8 mouse cellular contexts compared by ENCODE assay signal in the genomic region with DNA sequence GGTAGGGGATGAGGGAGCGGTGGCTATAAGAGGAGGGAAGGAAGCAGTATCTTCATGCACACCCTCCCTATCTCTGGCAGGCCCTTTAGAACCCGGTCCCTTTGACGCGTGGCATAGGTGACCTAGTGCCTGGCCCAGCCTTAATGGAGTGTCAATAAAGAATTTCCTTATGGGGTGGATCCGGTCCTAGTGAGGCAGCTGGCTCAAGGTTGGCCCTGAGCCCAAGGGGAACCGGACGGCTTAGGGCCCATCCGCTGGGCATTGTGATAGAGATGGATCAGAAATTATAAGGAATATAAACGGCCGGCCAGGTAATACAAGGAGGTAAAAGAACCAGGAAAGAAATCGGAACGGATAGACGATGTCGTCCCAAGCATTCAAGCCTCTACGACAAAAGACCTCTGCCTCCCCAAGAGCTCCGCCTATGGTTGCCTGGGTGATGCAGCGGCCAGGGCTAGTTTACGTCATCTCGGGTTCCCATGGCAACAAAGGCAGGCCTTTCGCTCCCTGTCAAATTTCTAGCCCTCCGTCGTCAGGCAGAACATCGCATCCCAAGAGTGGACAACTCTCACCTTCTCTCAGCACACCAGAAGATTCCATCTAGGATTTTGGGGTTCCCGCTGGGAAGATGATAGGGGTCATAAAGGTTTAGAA. TPM values are rescaled to one million over a fixed set of nuclear protein-coding genes. Genes with fewer than 3 reads are reported as not detected.
DNase-seq lines count a peak whose midpoint lies in the region; ATAC-seq lines count a peak whose summit lies in the region.

No protein-coding gene starts in this region.

- H3K27me3 ChIP-seq in embryonic facial prominence, embryonic 11.5 days (ENCODE audit: control insufficient read depth, insufficient read depth, low read length): peaks cover 24% of the 10 kb centered on the region
- peaks cover 75% of the 10 kb centered on the region for H3K27me3 ChIP-seq in heart, embryonic 13.5 days (replicated peaks)
- peaks cover 54% of the 10 kb centered on the region for H3K27me3 ChIP-seq in kidney, embryonic 15.5 days
- peaks cover 54% of the 10 kb centered on the region for H3K27me3 ChIP-seq in limb, embryonic 12.5 days
- no peaks in the 10 kb centered on the region for H3K27me3 ChIP-seq in midbrain, embryonic 16.5 days (ENCODE audit: control insufficient read depth, insufficient read depth, low read depth, low read length)

- peak overlapping the region; percentile 22 for H3K9ac ChIP-seq in embryonic facial prominence, embryonic 11.5 days (replicated peaks; ENCODE audit: low read length)
- H3K9ac ChIP-seq in heart, embryonic 13.5 days: no peak overlapping the region
- H3K9ac ChIP-seq in kidney, embryonic 15.5 days: no peak overlapping the region
- no peak overlapping the region for H3K9ac ChIP-seq in limb, embryonic 12.5 days (replicated peaks)
- peak overlapping the region; percentile 87 for H3K9ac ChIP-seq in midbrain, embryonic 16.5 days (ENCODE audit: low read depth, low read length)

- H3K4me3 ChIP-seq in embryonic facial prominence, embryonic 11.5 days (ENCODE audit: low read depth, low read length): peak overlapping the region; percentile 17; the same call in 1 of the 2 replicates
- H3K4me3 ChIP-seq in heart, embryonic 13.5 days: peak overlapping the region; percentile 38
- H3K4me3 ChIP-seq in kidney, embryonic 15.5 days (replicated peaks): peak overlapping the region; percentile 19
- H3K4me3 ChIP-seq in limb, embryonic 12.5 days (replicated peaks): peak overlapping the region; percentile 32
- H3K4me3 ChIP-seq in midbrain, embryonic 16.5 days (ENCODE audit: low read depth, low read length): peak overlapping the region; percentile 72

- H3K4me1 ChIP-seq in embryonic facial prominence, embryonic 11.5 days (ENCODE audit: control insufficient read depth, insufficient read depth, low read length): 0 out of 2 replicates have a peak, but pooled peaks cover 3% of the 10 kb centered on the region
- peaks cover 5% of the 10 kb centered on the region; the same call in 1 of the 2 replicates for H3K4me1 ChIP-seq in heart, embryonic 13.5 days
- H3K4me1 ChIP-seq in kidney, embryonic 15.5 days: peaks cover 21% of the 10 kb centered on the region
- peaks cover 13% of the 10 kb centered on the region for H3K4me1 ChIP-seq in limb, embryonic 12.5 days (replicated peaks)
- H3K4me1 ChIP-seq in midbrain, embryonic 16.5 days (ENCODE audit: control insufficient read depth, insufficient read depth, low read length): peaks cover 14% of the 10 kb centered on the region

- H3K9me3 ChIP-seq in embryonic facial prominence, embryonic 11.5 days (replicated peaks; ENCODE audit: control insufficient read depth, low read length): no peaks in the 10 kb centered on the region
- H3K9me3 ChIP-seq in heart, embryonic 13.5 days: no peaks in the 10 kb centered on the region
- H3K9me3 ChIP-seq in kidney, embryonic 15.5 days (replicated peaks): no peaks in the 10 kb centered on the region
- H3K9me3 ChIP-seq in limb, embryonic 12.5 days: no peaks in the 10 kb centered on the region
- no peaks in the 10 kb centered on the region for H3K9me3 ChIP-seq in midbrain, embryonic 16.5 days (replicated peaks; ENCODE audit: control insufficient read depth, low read length, poor library complexity, severe bottlenecking)

- 2% methylated on average over 24 of the region's 24 CpGs for WGBS in embryonic facial prominence, embryonic 11.5 days
- WGBS in heart, embryonic 13.5 days: 5% methylated on average over 24 of the region's 24 CpGs
- 4% methylated on average over 24 of the region's 24 CpGs for WGBS in kidney, embryonic 15.5 days
- WGBS in limb, embryonic 12.5 days: 5% methylated on average over 24 of the region's 24 CpGs
- WGBS in midbrain, embryonic 16.5 days: 2% methylated on average over 24 of the region's 24 CpGs

- no peaks in the 10 kb centered on the region for H3K36me3 ChIP-seq in embryonic facial prominence, embryonic 11.5 days (replicated peaks; ENCODE audit: control insufficient read depth, insufficient read depth, low read depth, low read length)
- no peaks in the 10 kb centered on the region for H3K36me3 ChIP-seq in heart, embryonic 13.5 days
- no peaks in the 10 kb centered on the region for H3K36me3 ChIP-seq in kidney, embryonic 15.5 days
- no peaks in the 10 kb centered on the region for H3K36me3 ChIP-seq in limb, embryonic 12.5 days
- no peaks in the 10 kb centered on the region for H3K36me3 ChIP-seq in midbrain, embryonic 16.5 days (ENCODE audit: control insufficient read depth, insufficient read depth, low read length)

- H3K27ac ChIP-seq in embryonic facial prominence, embryonic 11.5 days (replicated peaks; ENCODE audit: low read depth, low read length): no peak overlapping the region
- no peak overlapping the region for H3K27ac ChIP-seq in heart, embryonic 13.5 days (replicated peaks)
- no peak overlapping the region for H3K27ac ChIP-seq in kidney, embryonic 15.5 days
- H3K27ac ChIP-seq in limb, embryonic 12.5 days: no peak overlapping the region
- peak overlapping the region; percentile 96 for H3K27ac ChIP-seq in midbrain, embryonic 16.5 days (ENCODE audit: low read length)

- peak overlapping the region; percentile 41 for H3K4me2 ChIP-seq in embryonic facial prominence, embryonic 11.5 days (ENCODE audit: low read depth, low read length)
- peak overlapping the region; percentile 58 for H3K4me2 ChIP-seq in heart, embryonic 13.5 days
- H3K4me2 ChIP-seq in kidney, embryonic 15.5 days: peak overlapping the region; percentile 50
- peak overlapping the region; percentile 54 for H3K4me2 ChIP-seq in limb, embryonic 12.5 days
- H3K4me2 ChIP-seq in midbrain, embryonic 16.5 days (ENCODE audit: low read length): peak overlapping the region; percentile 54

- peak; percentile 62 for DNase-seq in urinary bladder, postnatal 25 days (ENCODE audit: low spot score)
- DNase-seq in urinary bladder, postnatal 10 days (ENCODE audit: low spot score): no peak
- DNase-seq in embryonic facial prominence, embryonic 11.5 days (ENCODE audit: low spot score): peak; percentile 94
- peak; percentile 96 for DNase-seq in telencephalon, adult 2 months (ENCODE audit: low read depth, low spot score)

- ATAC-seq in embryonic facial prominence, embryonic 11.5 days (replicated peaks; ENCODE audit: insufficient number of reproducible peaks, low FRiP score, low TSS enrichment, low read depth): peak; percentile 71
- ATAC-seq in heart, embryonic 13.5 days (ENCODE audit: extremely low read depth, insufficient number of reproducible peaks, low FRiP score, low TSS enrichment): no peak; the same call in 1 of the 2 replicates
- ATAC-seq in kidney, embryonic 15.5 days (replicated peaks; ENCODE audit: low FRiP score): peak; percentile 68
- ATAC-seq in limb, embryonic 12.5 days (ENCODE audit: insufficient number of reproducible peaks, insufficient read depth, low FRiP score, low TSS enrichment, low read depth): peak; percentile 79
- ATAC-seq in midbrain, embryonic 16.5 days: peak; percentile 81

RNA-seq across cellular contexts. Expression of a gene that starts 1.7 kb away (rescaled TPM):
- 1.6 and 2.7 TPM in 2 replicates for polyA plus RNA-seq in embryonic facial prominence, embryonic 11.5 days (2014; fragmentation: Nextera tagmentation; extraction: Ambion mirVana)
- 0.25 and 0.66 TPM in 2 replicates for polyA plus RNA-seq in heart, embryonic 13.5 days (2015; fragmentation: Nextera tagmentation; extraction: Ambion mirVana)
- 1.4 and 2.1 TPM in 2 replicates for polyA plus RNA-seq in kidney, embryonic 15.5 days (2015; fragmentation: Nextera tagmentation; extraction: Ambion mirVana)
- 1.8 and 2.5 TPM in 2 replicates for polyA plus RNA-seq in limb, embryonic 12.5 days (2016; fragmentation: Nextera tagmentation; extraction: Ambion mirVana)
- polyA plus RNA-seq in midbrain, embryonic 16.5 days (2015; fragmentation: Nextera tagmentation; extraction: Ambion mirVana): 299 and 401 TPM in 2 replicates

RNA-seq across cellular contexts. Expression of a gene that starts 12.6 kb away (rescaled TPM):
- not detected in 2 replicates for polyA plus RNA-seq in embryonic facial prominence, embryonic 11.5 days (2014; fragmentation: Nextera tagmentation; extraction: Ambion mirVana)
- polyA plus RNA-seq in heart, embryonic 13.5 days (2015; fragmentation: Nextera tagmentation; extraction: Ambion mirVana): 0.33 TPM in 1 of 2 replicates, not detected in the other
- polyA plus RNA-seq in kidney, embryonic 15.5 days (2015; fragmentation: Nextera tagmentation; extraction: Ambion mirVana): 0.28 TPM in 1 of 2 replicates, not detected in the other
- not detected in 2 replicates for polyA plus RNA-seq in limb, embryonic 12.5 days (2016; fragmentation: Nextera tagmentation; extraction: Ambion mirVana)
- polyA plus RNA-seq in midbrain, embryonic 16.5 days (2015; fragmentation: Nextera tagmentation; extraction: Ambion mirVana): not detected in 2 replicates

RNA-seq across cellular contexts. Expression of a gene that starts 21.6 kb away (rescaled TPM):
- polyA plus RNA-seq in embryonic facial prominence, embryonic 11.5 days (2014; fragmentation: Nextera tagmentation; extraction: Ambion mirVana): 24.2 and 24.4 TPM in 2 replicates
- polyA plus RNA-seq in heart, embryonic 13.5 days (2015; fragmentation: Nextera tagmentation; extraction: Ambion mirVana): 74.4 and 80.9 TPM in 2 replicates
- 34.7 and 35.8 TPM in 2 replicates for polyA plus RNA-seq in kidney, embryonic 15.5 days (2015; fragmentation: Nextera tagmentation; extraction: Ambion mirVana)
- polyA plus RNA-seq in limb, embryonic 12.5 days (2016; fragmentation: Nextera tagmentation; extraction: Ambion mirVana): 21.3 and 21.8 TPM in 2 replicates
- 32.2 and 33.3 TPM in 2 replicates for polyA plus RNA-seq in midbrain, embryonic 16.5 days (2015; fragmentation: Nextera tagmentation; extraction: Ambion mirVana)

RNA-seq across cellular contexts. Expression of a gene that starts 31.7 kb away (rescaled TPM):
- polyA plus RNA-seq in embryonic facial prominence, embryonic 11.5 days (2014; fragmentation: Nextera tagmentation; extraction: Ambion mirVana): 2.5 and 3.9 TPM in 2 replicates
- polyA plus RNA-seq in heart, embryonic 13.5 days (2015; fragmentation: Nextera tagmentation; extraction: Ambion mirVana): not detected in 2 replicates
- polyA plus RNA-seq in kidney, embryonic 15.5 days (2015; fragmentation: Nextera tagmentation; extraction: Ambion mirVana): not detected in 2 replicates
- 0.10 TPM in 1 of 2 replicates, not detected in the other for polyA plus RNA-seq in limb, embryonic 12.5 days (2016; fragmentation: Nextera tagmentation; extraction: Ambion mirVana)
- polyA plus RNA-seq in midbrain, embryonic 16.5 days (2015; fragmentation: Nextera tagmentation; extraction: Ambion mirVana): 0.45 and 0.55 TPM in 2 replicates

RNA-seq across cellular contexts. Expression of a gene that starts 35.0 kb away (rescaled TPM):
- 19.0 and 21.7 TPM in 2 replicates for polyA plus RNA-seq in embryonic facial prominence, embryonic 11.5 days (2014; fragmentation: Nextera tagmentation; extraction: Ambion mirVana)
- polyA plus RNA-seq in heart, embryonic 13.5 days (2015; fragmentation: Nextera tagmentation; extraction: Ambion mirVana): 10.9 and 14.4 TPM in 2 replicates
- polyA plus RNA-seq in kidney, embryonic 15.5 days (2015; fragmentation: Nextera tagmentation; extraction: Ambion mirVana): 18.0 and 23.3 TPM in 2 replicates
- polyA plus RNA-seq in limb, embryonic 12.5 days (2016; fragmentation: Nextera tagmentation; extraction: Ambion mirVana): 15.5 and 20.4 TPM in 2 replicates
- polyA plus RNA-seq in midbrain, embryonic 16.5 days (2015; fragmentation: Nextera tagmentation; extraction: Ambion mirVana): 6.7 and 8.3 TPM in 2 replicates

Comparison
In these comparisons a context has a peak if more than half of its experiments do, and no peak if none do; other contexts are left out.
1. H3K4me3 ChIP-seq: peak in every context shown above with its lines; median percentile 72 in midbrain, embryonic 16.5 days; 38 in heart, embryonic 13.5 days; 32 in limb, embryonic 12.5 days; 19 in kidney, embryonic 15.5 days; 17 in embryonic facial prominence, embryonic 11.5 days.
2. H3K9ac ChIP-seq: peak in embryonic facial prominence, embryonic 11.5 days (single experiment) and midbrain, embryonic 16.5 days (single experiment); none in heart, embryonic 13.5 days (single experiment), kidney, embryonic 15.5 days (single experiment) and limb, embryonic 12.5 days (single experiment).
3. RNA of a gene that starts 1.7 kb away (polyA plus RNA-seq): 299 to 401 TPM in midbrain, embryonic 16.5 days; 1.8 to 2.5 TPM in limb, embryonic 12.5 days, 1.4 to 2.1 TPM in kidney, embryonic 15.5 days, 1.6 to 2.7 TPM in embryonic facial prominence, embryonic 11.5 days and 0.25 to 0.66 TPM in heart, embryonic 13.5 days; every median in the first group is over 10 times any median in the second.
4. Peak in every context shown above with its lines, with median percentiles within 50 percentile points of each other: H3K4me2 ChIP-seq.